Mouse (Mus musculus): Measurements from ENCODE around the gene Taf11.

Taf11 gene

DNA sequence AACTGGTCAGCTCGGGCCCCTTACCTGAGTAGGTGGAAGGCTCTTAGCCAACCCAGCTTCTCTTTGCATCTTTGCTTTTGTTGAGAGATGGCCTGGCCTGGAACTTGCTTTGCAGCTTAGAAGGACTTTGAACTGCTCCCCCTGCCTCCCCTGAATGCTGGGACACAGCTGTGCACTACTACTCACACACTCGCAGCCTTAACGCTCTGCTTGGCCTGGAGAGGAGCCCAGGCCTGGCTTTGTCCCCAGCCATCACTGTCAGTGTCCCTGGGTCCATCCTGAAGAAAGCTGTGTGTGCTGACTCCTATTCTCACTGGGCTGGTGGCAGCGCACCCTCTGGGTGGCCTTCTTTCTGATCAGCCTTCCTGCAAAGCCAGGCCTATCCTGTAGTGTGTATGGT, 11.0 kb upstream of the Taf11 start:
- peak; percentile 93 for DNase-seq

DNA sequence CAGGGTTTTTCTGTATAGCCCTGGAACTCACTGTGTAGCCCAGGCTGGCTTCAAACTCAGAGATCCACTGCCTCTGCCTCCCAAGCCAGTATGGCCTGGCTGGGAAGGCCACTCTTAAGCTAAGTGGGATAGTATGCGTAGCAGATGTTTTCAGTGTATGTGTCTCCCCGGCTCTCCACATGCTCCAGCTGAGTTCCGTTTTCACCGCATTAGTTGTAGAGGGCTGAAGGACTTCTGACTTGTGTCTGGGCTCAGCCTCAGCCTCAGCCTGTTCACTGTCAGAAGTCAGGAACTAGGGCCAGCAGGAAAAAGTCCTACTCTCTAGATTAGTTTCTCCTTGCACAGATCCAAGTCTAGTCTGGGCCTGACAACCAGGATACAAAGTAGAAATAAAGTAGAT, 6.7 kb upstream of the Taf11 start:
- DNase-seq: peak; percentile 87

GRCm38 (mm10) chr17:27914742-27915141, 5.1 kb upstream of the Taf11 start:
- DNase-seq: no peak

GRCm38 (mm10) chr17:27911371-27911770, 1.7 kb upstream of the Taf11 start:
- DNase-seq: peak; percentile 92

DNA sequence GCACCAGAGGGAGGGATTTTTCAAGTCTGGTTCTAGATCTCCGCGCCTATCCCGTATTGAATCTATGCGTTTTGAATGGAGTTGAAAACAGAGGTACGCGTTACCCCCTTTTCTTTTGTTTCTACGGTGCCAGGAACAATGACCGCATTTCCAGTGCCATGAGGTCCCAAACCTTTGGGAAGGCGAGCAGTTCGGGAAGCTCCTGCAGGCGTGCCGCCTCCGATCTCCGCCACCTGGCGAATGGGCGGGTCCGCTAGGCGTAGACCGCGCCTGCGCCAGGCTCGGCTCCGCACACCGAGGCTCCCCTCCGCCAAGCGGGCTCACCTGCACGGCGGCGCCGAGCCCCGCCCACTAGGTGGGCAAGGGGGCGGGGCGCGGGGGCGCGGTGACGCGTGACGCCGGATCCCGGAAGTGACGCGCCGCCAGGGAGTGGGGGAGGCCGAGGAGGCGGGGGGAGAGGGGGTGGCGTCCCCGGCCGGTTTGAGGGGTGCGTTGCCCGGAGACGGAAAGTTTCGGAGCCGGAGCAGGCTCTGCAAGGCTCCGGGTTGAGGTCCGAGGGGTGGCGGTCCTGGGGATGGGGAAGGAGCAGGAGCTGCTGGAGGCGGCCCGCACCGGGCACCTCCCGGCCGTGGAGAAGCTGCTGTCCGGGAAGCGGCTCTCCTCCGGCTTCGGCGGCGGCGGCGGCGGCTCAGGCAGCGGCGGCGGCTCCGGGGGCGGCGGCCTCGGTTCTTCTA, 589 bp downstream of the Taf11 start, which contains the start of gene Anks1:
TSS of gene Anks1 (plus strand) at position 419 of the 734 bp plus-strand sequence.
- peak; percentile 99 for DNase-seq

- no peak for DNase-seq
These were observed 1.3 kb downstream of the Taf11 start for GRCm38 (mm10) chr17:27908206-27908887.

GRCm38 (mm10) chr17:27907512-27908205, 2.0 kb downstream of the Taf11 start:
- peak; percentile 99 for DNase-seq

- DNase-seq: peak; percentile 93
These were observed 23.0 kb downstream of the Taf11 start for GRCm38 (mm10) chr17:27886499-27887210.

DNA sequence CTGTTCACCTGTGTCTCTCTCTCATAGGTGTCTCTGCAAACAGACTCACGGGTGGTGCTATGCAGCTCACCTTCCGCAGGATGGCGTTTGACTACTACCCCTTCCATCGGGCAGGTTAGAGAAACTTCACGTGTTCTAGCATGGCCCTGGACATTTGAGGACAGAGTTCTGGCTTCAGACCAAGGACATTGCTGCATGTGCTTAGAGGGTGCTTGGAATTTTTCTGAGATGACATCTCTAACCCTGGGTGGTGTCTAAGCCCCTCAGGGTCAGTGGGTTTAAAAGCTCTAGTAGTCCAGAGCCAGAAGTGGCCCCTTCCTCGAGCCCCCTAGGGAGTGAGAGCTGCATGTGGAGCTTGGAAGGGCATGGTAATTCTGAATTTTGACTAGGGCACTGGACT, 25.6 kb downstream of the Taf11 start:
- peak; percentile 84 for DNase-seq

DNA sequence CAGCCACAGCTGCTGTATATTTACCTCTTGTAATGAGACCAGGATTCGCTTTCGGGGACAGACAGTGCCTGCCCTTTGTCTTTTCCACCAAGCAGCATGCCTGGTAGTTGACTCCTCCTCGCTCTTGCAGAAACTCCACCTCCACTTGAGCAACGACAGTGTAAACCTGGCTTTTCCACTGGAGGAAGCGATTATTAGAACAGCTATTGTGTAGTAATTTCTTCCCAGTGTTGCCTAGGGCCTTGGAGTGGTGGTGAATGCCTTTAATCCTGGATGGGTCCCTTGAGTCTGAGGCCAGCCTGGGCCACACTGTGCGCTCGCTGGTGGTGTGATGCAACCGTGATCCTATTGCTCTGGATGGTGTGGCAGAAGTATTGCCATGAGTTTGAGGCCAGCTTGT, 26.5 kb downstream of the Taf11 start:
- no peak for DNase-seq

- no peak for DNase-seq
These were observed 28.1 kb downstream of the Taf11 start for GRCm38 (mm10) chr17:27881518-27881917.

DNA sequence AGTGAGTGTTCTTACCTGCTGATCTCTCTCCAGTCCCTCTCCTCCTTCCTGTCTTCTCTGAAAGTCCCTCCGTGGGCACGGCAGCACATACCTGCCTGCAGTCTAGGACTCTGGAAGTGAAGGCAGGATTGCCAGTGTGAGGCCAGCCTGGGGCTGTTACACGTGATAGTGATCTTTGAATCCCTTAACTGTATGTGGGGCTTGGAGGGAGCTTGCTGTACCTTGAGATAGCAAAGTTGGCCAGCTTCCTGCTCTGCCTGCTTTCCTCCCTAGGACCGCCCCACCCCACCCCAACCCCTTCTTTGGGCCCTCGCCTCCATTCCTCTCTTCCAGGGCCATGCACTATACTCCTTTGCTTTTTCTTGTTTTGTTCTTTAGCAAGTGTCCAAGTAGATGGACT, 35.1 kb downstream of the Taf11 start:
- DNase-seq: no peak

DNA sequence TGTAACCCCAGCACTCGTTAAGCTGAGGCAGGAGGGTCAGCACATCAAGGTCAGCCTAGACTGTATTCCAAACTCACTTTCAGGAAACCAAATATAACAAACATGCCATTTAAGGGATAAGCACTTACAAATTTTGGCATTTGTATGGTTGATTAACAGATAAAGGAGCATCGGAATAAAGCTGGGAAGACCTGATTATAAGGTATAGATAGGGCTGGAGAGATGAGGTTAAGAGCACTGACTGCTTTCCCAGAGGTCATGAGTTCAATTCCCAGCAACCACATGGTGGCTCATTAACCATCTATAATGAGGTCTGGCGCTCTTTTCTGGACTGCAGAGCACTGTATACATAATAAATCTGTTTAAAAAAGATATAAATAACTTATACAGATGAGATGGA, 36.1 kb downstream of the Taf11 start:
- DNase-seq: no peak

- DNase-seq: no peak
These were observed 37.8 kb downstream of the Taf11 start for GRCm38 (mm10) chr17:27871851-27872250.

- no peak for DNase-seq
These were observed 42.9 kb downstream of the Taf11 start for GRCm38 (mm10) chr17:27866737-27867136.

DNA sequence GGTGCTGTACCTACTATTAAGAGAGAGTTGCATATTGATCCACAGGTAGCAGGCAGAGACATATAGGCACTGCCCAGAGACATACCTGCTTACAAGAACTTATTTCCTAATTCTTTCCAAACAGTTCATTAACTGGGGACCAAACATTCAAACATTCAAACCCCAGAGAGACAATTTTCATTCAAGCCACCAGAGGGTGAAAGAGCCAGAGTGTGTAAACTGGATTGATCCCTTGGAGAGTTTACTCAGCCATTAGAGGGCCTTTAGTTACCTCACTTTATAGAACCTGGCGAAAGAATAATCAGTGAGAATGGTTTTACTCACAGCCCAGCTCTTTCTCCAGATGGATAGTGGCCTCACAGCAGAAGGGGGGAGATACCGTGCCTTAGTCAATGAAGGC, 44.2 kb downstream of the Taf11 start:
- no peak for DNase-seq

DNA sequence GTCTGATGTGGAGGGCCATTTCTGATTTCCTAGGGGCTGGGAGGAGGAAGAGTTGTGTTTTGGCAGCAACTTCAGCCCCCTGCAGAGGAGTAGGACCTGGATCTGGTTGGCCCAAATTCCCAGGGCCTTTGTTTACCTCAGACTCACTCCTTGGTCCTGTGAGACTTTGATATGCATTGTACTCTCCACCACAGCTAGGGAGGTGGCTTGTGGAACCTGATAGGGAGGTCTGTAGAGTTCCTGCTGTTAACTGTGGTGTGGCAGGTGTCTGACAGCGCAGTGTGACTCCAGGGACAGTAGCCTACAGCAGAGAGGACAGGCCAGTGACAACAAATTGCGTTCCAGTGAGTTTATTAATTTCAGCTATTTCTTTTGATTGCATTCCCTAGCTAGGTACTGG, 50.5 kb downstream of the Taf11 start:
- DNase-seq: no peak

DNA sequence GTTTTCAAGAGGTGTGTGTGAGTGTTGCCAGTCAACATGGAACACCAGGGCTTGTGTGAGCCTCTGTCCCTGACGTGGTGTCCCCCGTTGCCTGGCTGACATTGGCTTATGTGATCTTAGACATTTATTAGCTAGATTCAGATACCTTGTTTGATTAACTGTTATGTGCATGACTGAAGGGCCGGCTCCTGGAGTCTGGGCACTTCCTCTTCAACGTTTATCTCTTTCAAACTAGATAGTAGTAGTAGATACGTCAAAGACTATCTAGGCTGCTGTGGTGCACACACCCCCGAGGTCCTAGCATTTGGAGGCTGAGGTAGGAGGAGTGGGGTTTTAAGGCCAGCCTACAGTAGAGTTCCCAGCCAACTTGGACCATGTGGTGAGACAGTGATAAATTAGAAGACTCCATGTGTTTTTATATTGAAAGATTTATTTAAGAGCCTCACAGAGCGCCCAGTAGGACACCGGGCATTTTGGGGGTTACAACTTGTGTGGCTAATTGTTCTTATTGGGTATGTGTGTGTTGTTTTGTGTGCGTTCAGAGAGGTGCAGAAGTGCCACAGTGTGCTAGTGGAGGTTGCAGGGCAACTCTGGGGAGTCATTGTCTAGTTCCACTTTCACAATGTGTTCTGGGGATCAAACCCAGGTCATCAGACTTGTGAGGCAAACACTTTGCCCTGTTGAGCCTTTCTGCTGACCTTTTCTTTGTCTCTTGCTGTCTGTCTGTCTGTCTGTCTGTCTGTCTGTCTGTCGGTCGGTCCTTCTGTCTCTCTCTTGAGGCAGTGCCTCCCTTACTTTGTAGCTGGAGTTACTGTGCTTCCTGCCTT, 51.8 kb downstream of the Taf11 start:
- DNase-seq: no peak

DNA sequence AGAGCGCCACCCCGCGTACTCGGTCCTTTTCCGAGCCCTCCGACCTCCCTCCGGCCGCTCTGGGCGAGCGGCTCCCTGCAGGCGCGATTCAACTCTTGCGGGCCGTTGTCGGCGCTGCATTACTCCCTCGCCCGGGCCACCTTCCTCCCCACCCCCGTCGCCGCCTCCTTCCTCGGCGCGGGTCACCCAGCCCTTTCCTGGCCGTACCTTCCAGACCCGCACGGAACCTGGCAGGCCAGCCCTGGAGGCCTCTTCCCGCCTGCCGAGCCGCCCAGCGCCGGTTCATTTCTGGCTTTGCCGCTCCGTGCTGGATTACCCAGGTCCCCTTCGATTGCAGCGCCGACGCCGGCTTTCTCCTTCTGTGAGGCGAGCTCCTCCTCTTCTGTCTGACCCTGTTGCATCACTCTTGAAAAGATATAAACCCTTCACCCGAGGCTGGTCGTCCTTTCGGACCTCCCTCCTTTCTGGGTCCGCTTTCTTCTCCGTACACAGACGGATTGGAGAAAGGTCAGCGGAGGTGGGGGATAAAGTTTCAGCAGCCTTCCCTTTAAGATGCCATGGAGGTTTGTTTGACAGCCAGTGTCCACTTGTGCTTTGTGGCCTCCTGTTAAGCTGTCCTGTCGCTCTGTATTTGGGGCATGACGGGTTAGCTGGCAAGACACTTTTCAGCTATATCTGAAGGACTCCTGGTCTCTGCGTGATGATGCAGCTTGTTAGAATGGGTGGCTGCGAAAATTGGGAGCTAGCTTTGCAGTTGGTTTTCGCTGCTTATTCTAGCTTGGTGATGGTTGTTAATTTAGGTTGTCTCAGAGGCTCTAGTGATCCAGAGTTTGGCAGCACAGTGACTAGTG, 52.6 kb downstream of the Taf11 start:
- peak; percentile 96 for DNase-seq

DNA sequence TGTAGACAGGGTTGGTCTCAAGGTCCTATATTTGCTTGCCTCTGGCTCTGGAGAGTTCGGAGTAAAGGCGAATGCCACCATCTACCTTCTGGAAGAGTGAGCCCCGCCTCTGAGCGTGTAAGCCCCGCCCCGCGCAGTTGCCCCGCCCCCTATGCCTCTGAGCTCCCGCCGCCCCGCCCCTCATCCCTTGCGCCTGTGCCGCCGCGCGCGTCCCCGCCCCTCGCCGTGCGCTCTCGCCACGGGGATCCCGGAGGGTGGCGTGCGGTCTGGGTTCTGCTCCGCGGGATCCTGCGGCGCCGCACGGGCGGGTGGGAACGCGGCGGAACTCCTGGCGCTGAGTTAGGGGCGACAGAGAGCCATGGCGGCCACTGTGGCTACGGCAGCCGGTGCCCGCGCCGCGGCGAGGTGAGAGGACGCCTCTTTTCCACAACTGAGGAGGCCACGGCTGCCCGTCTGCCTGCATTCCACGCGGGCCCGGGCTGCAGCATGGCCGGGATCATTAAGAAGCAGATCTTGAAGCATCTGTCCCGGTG, 53.3 kb downstream of the Taf11 start, which contains the start of gene Uhrf1bp1:
TSS of gene Uhrf1bp1 (plus strand) at position 177 of the 533 bp plus-strand sequence.
- peak; percentile 98 for DNase-seq
